Mouse (Mus musculus) heart, adult 2 months (tissue): ENCODE results near the gene Ccdc187.

Experiments
- CTCF ChIP-seq: fragments of 200-600 bp; IDR thresholded peaks from 2 replicates; pipeline ENCODE4 v1.8.1; 2022; ENCODE audit warnings: antibody characterized with exemption, mild to moderate bottlenecking, moderate library complexity
- EP300 ChIP-seq: fragments of 200-500 bp; IDR thresholded peaks from 2 replicates; pipeline ENCODE4 v1.6.1; 2011; ENCODE audit warnings: low read depth, low read length, control low read depth; ENCODE audit not compliant: insufficient read depth
- POLR2A ChIP-seq: fragments of 200-500 bp; IDR thresholded peaks from 2 replicates; pipeline ENCODE4 v1.6.1; 2011; ENCODE audit warnings: mild to moderate bottlenecking, low read depth, low read length, control low read depth; ENCODE audit not compliant: insufficient read depth

DNA sequence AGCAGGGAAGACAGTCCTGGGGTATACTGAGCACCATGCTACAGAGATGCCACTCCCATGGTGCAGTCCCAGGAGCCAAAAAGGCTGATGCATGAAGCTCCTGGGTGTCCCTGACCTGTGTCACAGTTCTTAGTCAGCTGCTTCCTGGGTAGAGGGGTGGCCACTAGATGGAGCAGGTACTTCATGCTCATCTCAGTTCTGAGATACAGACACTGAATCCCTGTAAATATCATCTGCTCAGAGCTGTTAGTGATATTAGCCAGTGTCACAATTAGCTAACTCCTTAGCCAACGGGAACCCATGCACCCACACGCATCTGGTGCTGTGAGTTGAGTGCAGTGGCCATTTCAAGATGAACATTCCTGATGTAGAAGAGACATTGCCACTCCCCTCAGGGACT, 30.6 kb upstream of the Ccdc187 start:
- 0 out of 2 replicates have a peak, but pooled peaks have one; percentile 10 for TF ChIP-seq POLR2A
- peak; percentile 84 for TF ChIP-seq CTCF
- peak; percentile 79; the same call in 1 of the 2 replicates for TF ChIP-seq EP300
